Mouse (Mus musculus): ENCODE measurements at regions not wholly inside any gene's neighbourhood (a gene's known extent, or its start where the extent isn't known, plus 50 kb on each side); places are given as distances from the start of the nearest gene placed in this dataset.

DNA sequence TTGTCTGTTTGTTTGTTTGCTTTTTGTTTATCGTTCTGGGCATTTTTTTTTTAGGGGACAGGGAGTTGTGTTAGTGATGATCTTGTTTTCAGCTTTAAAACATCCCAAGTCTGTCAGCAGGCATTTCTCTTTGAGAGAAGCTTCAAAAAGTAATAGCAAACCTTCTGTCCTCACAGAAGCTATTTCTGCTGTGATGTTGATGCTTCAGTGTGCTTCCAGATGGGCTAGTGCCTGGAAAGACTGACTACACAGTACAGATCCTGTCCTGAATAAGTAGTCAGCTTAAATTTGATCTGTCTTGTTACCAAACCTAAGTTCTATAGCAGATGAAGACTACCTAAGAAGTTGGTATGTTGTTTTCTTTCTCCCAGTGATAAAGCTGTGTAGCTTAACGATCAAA, 94.4 kb upstream of the Irak1bp1 start:
- H3K36me3 ChIP-seq, result no peaks in the 10 kb centered on the region
- no peaks in the 10 kb centered on the region for H3K27me3 ChIP-seq
- no peak for ATAC-seq (ENCODE audit: low FRiP score)
- no peak overlapping the region for H3K9ac ChIP-seq
- no peak overlapping the region for H3K27ac ChIP-seq
- 0 out of 2 replicates have a peak, but pooled peaks cover 4% of the 10 kb centered on the region for H3K9me3 ChIP-seq (replicated peaks)
- no peaks in the 10 kb centered on the region for H3K4me1 ChIP-seq
- 71% methylated on average over 2 of the region's 2 CpGs for WGBS
- H3K4me3 ChIP-seq, result no peak overlapping the region
- H3K4me2 ChIP-seq (replicated peaks), result no peak overlapping the region

DNA sequence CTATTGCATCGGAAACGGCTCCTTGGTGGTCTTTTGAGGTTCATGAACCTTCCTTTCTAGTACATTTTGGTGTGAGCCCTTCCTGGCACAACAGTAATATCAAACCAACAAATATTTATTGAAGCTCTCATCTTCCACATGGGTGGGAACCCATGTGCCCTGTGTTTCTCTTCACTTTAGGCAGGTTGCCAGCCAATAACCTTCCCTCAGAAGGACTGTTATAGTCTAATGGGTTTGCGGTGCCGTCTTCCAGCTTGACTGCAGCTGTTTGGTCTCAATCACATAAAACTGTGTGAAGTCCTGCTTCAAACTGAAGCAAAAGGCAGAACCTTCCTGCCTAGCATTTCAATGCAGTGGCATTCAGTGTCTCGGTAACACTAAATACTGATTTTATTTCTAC, 69.4 kb upstream of the Irak1bp1 start:
- Histone ChIP-seq H3K27me3 (no peaks in the 10 kb centered on the region), H3K4me2 (replicated peaks) (no peak overlapping the region), H3K27ac (no peak overlapping the region), H3K9me3 (replicated peaks) (no peaks in the 10 kb centered on the region), H3K4me1 (no peaks in the 10 kb centered on the region), H3K9ac (no peak overlapping the region), H3K36me3 (no peaks in the 10 kb centered on the region), H3K4me3 (no peak overlapping the region)
- ATAC-seq (ENCODE audit: low FRiP score), result no peak
- 87% methylated on average over 5 of the region's 5 CpGs for WGBS

DNA sequence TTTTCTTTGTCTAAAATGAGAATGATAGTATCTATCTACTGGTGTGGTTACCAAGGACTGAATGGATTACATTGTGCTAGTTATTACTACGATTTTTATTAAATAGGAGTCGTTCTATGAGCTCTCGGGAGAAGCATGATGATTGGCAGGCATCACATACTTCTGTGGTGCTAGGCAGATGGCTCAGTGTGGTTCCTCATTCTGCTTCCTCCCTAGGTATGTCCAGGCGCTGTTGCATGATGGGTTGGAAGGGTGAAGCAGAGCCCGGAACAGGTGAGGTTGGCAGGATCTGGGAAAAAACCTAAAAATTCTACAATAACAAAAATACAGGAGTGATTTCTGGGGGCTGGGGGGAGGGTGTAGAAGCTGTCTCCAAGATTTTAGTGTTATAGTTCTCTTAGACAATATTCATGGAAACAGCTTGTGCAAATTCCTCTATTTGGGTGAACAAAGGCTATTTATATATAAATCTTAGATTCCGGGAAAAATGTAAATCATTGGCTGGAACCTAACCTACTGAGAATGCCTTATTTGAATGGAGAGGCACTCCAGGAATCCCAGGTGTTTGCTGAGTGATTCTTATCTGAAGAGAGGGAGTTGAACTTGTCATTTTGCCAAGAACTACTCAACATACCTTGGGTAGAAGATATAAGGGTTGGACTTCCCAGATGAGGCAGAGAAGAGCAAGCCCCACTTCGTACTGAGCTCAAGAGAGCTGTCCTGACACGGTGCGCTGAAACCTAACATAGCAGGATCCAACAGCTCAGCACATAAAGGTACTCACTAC, 68.5 kb upstream of the Irak1bp1 start:
- H3K27ac ChIP-seq, result no peak overlapping the region
- no peaks in the 10 kb centered on the region for H3K27me3 ChIP-seq
- no peak overlapping the region for H3K9ac ChIP-seq
- H3K4me2 ChIP-seq (replicated peaks), result no peak overlapping the region
- WGBS, result 91% methylated on average over 9 of the region's 9 CpGs
- no peaks in the 10 kb centered on the region for H3K9me3 ChIP-seq (replicated peaks)
- H3K4me1 ChIP-seq, result no peaks in the 10 kb centered on the region
- H3K36me3 ChIP-seq, result no peaks in the 10 kb centered on the region
- no peak overlapping the region for H3K4me3 ChIP-seq
- ATAC-seq (ENCODE audit: low FRiP score), result no peak

DNA sequence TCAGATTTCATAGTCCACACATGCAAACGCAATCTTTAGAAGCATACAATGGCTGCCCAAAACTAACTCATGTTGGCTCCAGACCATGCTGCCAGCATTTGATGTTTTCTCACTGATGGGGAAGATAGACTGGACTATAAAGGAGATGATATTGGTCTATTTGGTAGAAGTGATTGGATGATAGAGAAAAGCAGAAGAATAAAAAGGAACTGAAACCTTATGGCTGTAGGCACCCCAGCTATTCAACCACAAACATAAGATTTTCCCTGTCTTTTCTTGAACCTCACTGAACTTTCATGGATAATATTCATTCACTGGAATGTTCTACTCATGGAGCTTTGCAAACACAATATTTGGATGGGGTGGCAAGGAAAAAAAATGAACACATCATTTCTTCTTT, 65.7 kb upstream of the Irak1bp1 start:
- Histone ChIP-seq H3K27ac (no peak overlapping the region), H3K4me3 (no peak overlapping the region), H3K4me1 (no peaks in the 10 kb centered on the region), H3K9ac (no peak overlapping the region), H3K9me3 (replicated peaks) (no peaks in the 10 kb centered on the region), H3K36me3 (no peaks in the 10 kb centered on the region), H3K4me2 (replicated peaks) (no peak overlapping the region), H3K27me3 (no peaks in the 10 kb centered on the region)
- no peak for ATAC-seq (ENCODE audit: low FRiP score)
- WGBS, result 91% methylated on average over 1 of the region's 1 CpGs
